Mouse (Mus musculus): ENCODE results near the gene Tsr3.

GRCm38 (mm10) chr17:25272326-25272725 lies 32.4 kb downstream of the Tsr3 start:
- TF ChIP-seq CTCF (IDR thresholded peaks at IDR 0.05; ENCODE audit: control insufficient read depth, insufficient read depth, insufficient replicate concordance, low read depth, low read length), result no peak
- TF ChIP-seq POLR2A (IDR thresholded peaks at IDR 0.05; ENCODE audit: control insufficient read depth, low read depth, low read length), result no peak
